In genomic region chr3:107689245-107689644, GRCm38 (mm10) we compare ENCODE assay signal across 30 mouse cellular contexts. TPM values are rescaled to one million over a fixed set of nuclear protein-coding genes. Genes with fewer than 3 reads are reported as not detected.
DNase-seq lines count a peak whose midpoint lies in the region; ATAC-seq and TF ChIP-seq lines count a peak whose summit lies in the region.
"Had no signal": no experiment of that assay in that cellular context is flagged by ENCODE, and none has a peak within 500 bp of the region (broad histone marks: within the 10 kb centered on the region; RNA-seq: fewer than 3 reads in every experiment).

No protein-coding gene starts in this region.

- peak overlapping the region; percentile 66 for H3K27ac ChIP-seq in gastrocnemius, adult 2 months
- H3K27ac ChIP-seq in layer of hippocampus, adult 2 months, result peak overlapping the region; percentile 98
- 0 out of 2 replicates have a peak overlapping the region, but pooled peaks have one; percentile 9 for H3K27ac ChIP-seq in neural tube, embryonic 15.5 days (replicated peaks)
- no peak overlapping the region for H3K27ac ChIP-seq in intestine, embryonic 16.5 days (ENCODE audit: low read length)
- H3K27ac ChIP-seq in forebrain, embryonic 12.5 days, result no peak overlapping the region
- H3K27ac ChIP-seq: embryonic facial prominence, embryonic 10.5 days; embryonic facial prominence, embryonic 12.5 days; forebrain, embryonic 10.5 days; forebrain, embryonic 13.5 days; forebrain, embryonic 15.5 days had no signal

- H3K9ac ChIP-seq in neural tube, embryonic 15.5 days (replicated peaks), result no peak overlapping the region
- H3K9ac ChIP-seq in intestine, embryonic 16.5 days (ENCODE audit: low read depth, low read length), result no peak overlapping the region
- H3K9ac ChIP-seq in forebrain, embryonic 12.5 days, result no peak overlapping the region
- H3K9ac ChIP-seq: embryonic facial prominence, embryonic 12.5 days; forebrain, embryonic 13.5 days; forebrain, embryonic 15.5 days; forebrain, postnatal 0 days had no signal

- no peaks in the 10 kb centered on the region for H3K9me3 ChIP-seq in neural tube, embryonic 15.5 days (replicated peaks)
- no peaks in the 10 kb centered on the region for H3K9me3 ChIP-seq in intestine, embryonic 16.5 days (ENCODE audit: control insufficient read depth, low read length)
- H3K9me3 ChIP-seq in forebrain, embryonic 12.5 days, result no peaks in the 10 kb centered on the region
- H3K9me3 ChIP-seq: embryonic facial prominence, embryonic 10.5 days; embryonic facial prominence, embryonic 12.5 days; forebrain, embryonic 10.5 days; forebrain, embryonic 13.5 days; forebrain, embryonic 15.5 days; G1E had no signal

- no peak overlapping the region for H3K4me2 ChIP-seq in neural tube, embryonic 15.5 days
- H3K4me2 ChIP-seq in intestine, embryonic 16.5 days (ENCODE audit: low read depth, low read length), result no peak overlapping the region
- H3K4me2 ChIP-seq in forebrain, embryonic 12.5 days, result no peak overlapping the region
- H3K4me2 ChIP-seq: embryonic facial prominence, embryonic 12.5 days; forebrain, embryonic 13.5 days; forebrain, embryonic 15.5 days had no signal

- intact Hi-C loops in gastrocnemius, adult 2 months (cut with DNase I), result no loop called here
- intact Hi-C loops in gastrocnemius, postnatal 14 days (cut with DNase I; ENCODE audit: low total_unique reads), result no loop called here

- H3K4me1 ChIP-seq in neural tube, embryonic 15.5 days, result peaks cover 55% of the 10 kb centered on the region
- peaks cover 32% of the 10 kb centered on the region for H3K4me1 ChIP-seq in intestine, embryonic 16.5 days (ENCODE audit: control insufficient read depth, insufficient read depth, low read length)
- peaks cover 30% of the 10 kb centered on the region for H3K4me1 ChIP-seq in forebrain, embryonic 12.5 days

- H3K27me3 ChIP-seq in neural tube, embryonic 15.5 days (replicated peaks), result no peaks in the 10 kb centered on the region
- no peaks in the 10 kb centered on the region for H3K27me3 ChIP-seq in intestine, embryonic 16.5 days (replicated peaks; ENCODE audit: control insufficient read depth, insufficient read depth, low read length)
- H3K27me3 ChIP-seq in forebrain, embryonic 12.5 days, result no peaks in the 10 kb centered on the region
- H3K27me3 ChIP-seq: CH12.LX; embryonic facial prominence, embryonic 12.5 days; forebrain, embryonic 13.5 days; forebrain, embryonic 15.5 days had no signal

- ATAC-seq in neural tube, embryonic 15.5 days (ENCODE audit: low FRiP score), result no peak
- ATAC-seq in intestine, embryonic 16.5 days, result peak; percentile 42; the same call in 1 of the 2 replicates
- no peak for ATAC-seq in forebrain, embryonic 12.5 days (ENCODE audit: low FRiP score)
- ATAC-seq: CD4-positive, CD25-positive, alpha-beta regulatory T cell, adult 4 months; forebrain, embryonic 13.5 days; forebrain, embryonic 15.5 days; forebrain, postnatal 0 days had no signal

- no peak for DNase-seq in gastrocnemius, adult 2 months
- no peak for DNase-seq in gastrocnemius, postnatal 14 days
- no peak for DNase-seq in layer of hippocampus, adult 2 months (ENCODE audit: low spot score in 2 of 2)
- no peak for DNase-seq in layer of hippocampus, postnatal 25 days (ENCODE audit: extremely low spot score in 1 of 2, low spot score in 1 of 2)
- DNase-seq in neural tube, embryonic 10.5 days (ENCODE audit: extremely low spot score, low spot score), result no peak
- DNase-seq: adrenal gland, adult 8-10 months; adrenal gland, postnatal 14 days; adrenal gland, postnatal 36 days; B cell, adult 2 months; cerebellum, adult 11-12 months; cerebellum, adult 2 months; cerebellum, adult 9-10 months; cerebellum, postnatal 10 days; cerebellum, postnatal 25 days; forebrain, postnatal 0 days had no signal

- no peaks in the 10 kb centered on the region for H3K36me3 ChIP-seq in neural tube, embryonic 15.5 days
- no peaks in the 10 kb centered on the region for H3K36me3 ChIP-seq in intestine, embryonic 16.5 days (ENCODE audit: control insufficient read depth, insufficient read depth, low read length)
- H3K36me3 ChIP-seq in forebrain, embryonic 12.5 days (replicated peaks), result no peaks in the 10 kb centered on the region
- H3K36me3 ChIP-seq: embryonic facial prominence, embryonic 10.5 days; embryonic facial prominence, embryonic 12.5 days; forebrain, embryonic 15.5 days had no signal

- no peak overlapping the region for H3K4me3 ChIP-seq in gastrocnemius, adult 2 months
- H3K4me3 ChIP-seq in layer of hippocampus, adult 2 months, result no peak overlapping the region
- no peak overlapping the region for H3K4me3 ChIP-seq in neural tube, embryonic 15.5 days (replicated peaks)
- no peak overlapping the region for H3K4me3 ChIP-seq in intestine, embryonic 16.5 days (ENCODE audit: low read length)
- H3K4me3 ChIP-seq in forebrain, embryonic 12.5 days (replicated peaks), result no peak overlapping the region
- H3K4me3 ChIP-seq: embryonic facial prominence, embryonic 10.5 days; embryonic facial prominence, embryonic 12.5 days; erythroblast, embryonic 14.5 days; forebrain, embryonic 10.5 days; forebrain, embryonic 13.5 days; forebrain, embryonic 15.5 days had no signal

- no peak for TF ChIP-seq CTCF in gastrocnemius, adult 2 months (IDR thresholded peaks at IDR 0.05)
- no peak for TF ChIP-seq CTCF in layer of hippocampus, adult 2 months (conservative IDR thresholded peaks at IDR 0.05)

RNA-seq across cellular contexts. Expression of gene Ahcyl1, which starts 7.1 kb away (rescaled TPM):
- total RNA-seq in gastrocnemius, adult 2 months (2021), result 10 to 100 TPM; 30.0 to 33.0 TPM
- 10 to 100 TPM; 37.5 to 38.9 TPM for total RNA-seq in gastrocnemius, postnatal 14 days (2021)
- 100 to 1,000 TPM; 338 to 346 TPM for total RNA-seq in layer of hippocampus, adult 2 months (2021)
- 100 to 1,000 TPM; 333 to 340 TPM for total RNA-seq in layer of hippocampus, postnatal 25 days (2021)
- 108 and 110 TPM in 2 replicates for polyA plus RNA-seq in neural tube, embryonic 15.5 days (2015; fragmentation: Nextera tagmentation; extraction: Ambion mirVana)
- 43.6 and 63.5 TPM in 2 replicates for polyA plus RNA-seq in intestine, embryonic 16.5 days (2015; fragmentation: Nextera tagmentation; extraction: Ambion mirVana)
- polyA plus RNA-seq in forebrain, embryonic 12.5 days (2016; fragmentation: Nextera tagmentation; extraction: Ambion mirVana), result 124 and 130 TPM in 2 replicates

RNA-seq across cellular contexts. Expression of gene Strip1, which starts 57.8 kb away (rescaled TPM):
- total RNA-seq in gastrocnemius, adult 2 months (2021), result 10 to 100 TPM; 16.6 to 20.4 TPM
- 10 to 100 TPM; 16.9 to 19.5 TPM for total RNA-seq in gastrocnemius, postnatal 14 days (2021)
- total RNA-seq in layer of hippocampus, adult 2 months (2021), result 10 to 100 TPM; 74.5 to 79.2 TPM
- total RNA-seq in layer of hippocampus, postnatal 25 days (2021), result 10 to 100 TPM; 69.6 to 71.2 TPM
- 118 and 138 TPM in 2 replicates for polyA plus RNA-seq in neural tube, embryonic 15.5 days (2015; fragmentation: Nextera tagmentation; extraction: Ambion mirVana)
- 29.3 and 31.7 TPM in 2 replicates for polyA plus RNA-seq in intestine, embryonic 16.5 days (2015; fragmentation: Nextera tagmentation; extraction: Ambion mirVana)
- 115 and 120 TPM in 2 replicates for polyA plus RNA-seq in forebrain, embryonic 12.5 days (2016; fragmentation: Nextera tagmentation; extraction: Ambion mirVana)

RNA-seq across cellular contexts. Expression of gene Gm10961, which starts 58.1 kb away (rescaled TPM):
- total RNA-seq in gastrocnemius, adult 2 months (2021), result not detected
- total RNA-seq in gastrocnemius, postnatal 14 days (2021), result not detected
- not detected for total RNA-seq in layer of hippocampus, adult 2 months (2021)
- not detected for total RNA-seq in layer of hippocampus, postnatal 25 days (2021)
- polyA plus RNA-seq in neural tube, embryonic 15.5 days (2015; fragmentation: Nextera tagmentation; extraction: Ambion mirVana), result not detected in 2 replicates
- polyA plus RNA-seq in intestine, embryonic 16.5 days (2015; fragmentation: Nextera tagmentation; extraction: Ambion mirVana), result not detected in 2 replicates
- not detected in 2 replicates for polyA plus RNA-seq in forebrain, embryonic 12.5 days (2016; fragmentation: Nextera tagmentation; extraction: Ambion mirVana)
- total RNA-seq: adrenal gland, adult 18-20 months; adrenal gland, adult 8-10 months; adrenal gland, postnatal 14 days; adrenal gland, postnatal 36 days; CH12.LX; forebrain, postnatal 0 days; G1E had no signal
- polyA plus RNA-seq: CD4-positive, CD25-positive, alpha-beta regulatory T cell, adult 4 months; cerebellum, adult 2 months; cortical plate, adult 2 months; embryonic facial prominence, embryonic 10.5 days; embryonic facial prominence, embryonic 12.5 days; embryonic facial prominence, embryonic 14.5 days; erythroblast, embryonic 14.5 days; forebrain, embryonic 10.5 days; forebrain, embryonic 13.5 days; forebrain, embryonic 15.5 days; forebrain, postnatal 0 days; G1E had no signal

Comparison
In these comparisons a context has a peak if more than half of its experiments do, and no peak if none do; other contexts are left out.
1. H3K27ac ChIP-seq: peak in gastrocnemius, adult 2 months (single experiment), layer of hippocampus, adult 2 months (single experiment) and neural tube, embryonic 15.5 days (single experiment); none in intestine, embryonic 16.5 days (single experiment) and forebrain, embryonic 12.5 days (single experiment).
2. RNA of gene Ahcyl1, which starts 7.1 kb away (total RNA-seq): 338 to 346 TPM in layer of hippocampus, adult 2 months and 333 to 340 TPM in layer of hippocampus, postnatal 25 days; 37.5 to 38.9 TPM in gastrocnemius, postnatal 14 days and 30.0 to 33.0 TPM in gastrocnemius, adult 2 months; every median in the first group is over 4 times any median in the second.